ENCODE assay signal across 12 mouse cellular contexts in genomic region chr17:85256930-85257329, GRCm38 (mm10).
DNase-seq lines count a peak whose midpoint lies in the region; ATAC-seq lines count a peak whose summit lies in the region.
"Had no signal": no experiment of that assay in that cellular context is flagged by ENCODE, and none has a peak within 500 bp of the region (broad histone marks: within the 10 kb centered on the region; RNA-seq: fewer than 3 reads in every experiment).

No protein-coding gene starts in this region.

- H3K4me3 ChIP-seq in heart, embryonic 10.5 days, result no peak overlapping the region
- peak overlapping the region; percentile 13; the same call in 1 of the 2 replicates for H3K4me3 ChIP-seq in forebrain, embryonic 12.5 days (replicated peaks)
- H3K4me3 ChIP-seq in limb, embryonic 11.5 days (ENCODE audit: low read depth, low read length), result no peak overlapping the region
- H3K4me3 ChIP-seq in neural tube, embryonic 12.5 days, result no peak overlapping the region
- H3K4me3 ChIP-seq: stomach, embryonic 15.5 days had no signal

- peak overlapping the region; percentile 45 for H3K4me2 ChIP-seq in forebrain, embryonic 12.5 days
- 0 out of 2 replicates have a peak overlapping the region, but pooled peaks have one; percentile 1 for H3K4me2 ChIP-seq in limb, embryonic 11.5 days (ENCODE audit: low read depth, severe bottlenecking)
- peak overlapping the region; percentile 29 for H3K4me2 ChIP-seq in neural tube, embryonic 12.5 days (replicated peaks)
- H3K4me2 ChIP-seq: stomach, embryonic 15.5 days had no signal

- no peaks in the 10 kb centered on the region for H3K27me3 ChIP-seq in heart, embryonic 10.5 days (ENCODE audit: insufficient read depth, poor library complexity, severe bottlenecking)
- H3K27me3 ChIP-seq in forebrain, embryonic 12.5 days, result no peaks in the 10 kb centered on the region; the same call in none of the 2 replicates
- no peaks in the 10 kb centered on the region for H3K27me3 ChIP-seq in limb, embryonic 11.5 days (ENCODE audit: control insufficient read depth, insufficient read depth, low read length)
- H3K27me3 ChIP-seq in neural tube, embryonic 12.5 days (replicated peaks), result no peaks in the 10 kb centered on the region
- H3K27me3 ChIP-seq: stomach, embryonic 15.5 days had no signal

- ATAC-seq in forebrain, embryonic 12.5 days (ENCODE audit: low FRiP score), result no peak
- ATAC-seq in limb, embryonic 11.5 days (ENCODE audit: insufficient number of reproducible peaks, low FRiP score, low TSS enrichment, low read depth), result no peak
- peak; percentile 19; the same call in 1 of the 2 replicates for ATAC-seq in neural tube, embryonic 12.5 days (ENCODE audit: low FRiP score, low read depth)

- 19% methylated on average over 9 of the region's 9 CpGs for WGBS in heart, embryonic 10.5 days
- WGBS in forebrain, embryonic 12.5 days, result under 1% methylated on average over 9 of the region's 9 CpGs
- 19% methylated on average over 9 of the region's 9 CpGs for WGBS in limb, embryonic 11.5 days
- WGBS in neural tube, embryonic 12.5 days, result 4% methylated on average over 9 of the region's 9 CpGs

- H3K9me3 ChIP-seq in heart, embryonic 10.5 days, result no peaks in the 10 kb centered on the region
- H3K9me3 ChIP-seq in forebrain, embryonic 12.5 days, result no peaks in the 10 kb centered on the region
- H3K9me3 ChIP-seq in limb, embryonic 11.5 days (ENCODE audit: control insufficient read depth, low read length), result no peaks in the 10 kb centered on the region
- H3K9me3 ChIP-seq in neural tube, embryonic 12.5 days, result no peaks in the 10 kb centered on the region
- H3K9me3 ChIP-seq: stomach, embryonic 15.5 days had no signal

- no peaks in the 10 kb centered on the region for H3K36me3 ChIP-seq in heart, embryonic 10.5 days
- H3K36me3 ChIP-seq in forebrain, embryonic 12.5 days (replicated peaks), result no peaks in the 10 kb centered on the region
- H3K36me3 ChIP-seq in limb, embryonic 11.5 days (ENCODE audit: control insufficient read depth, insufficient read depth, low read length), result no peaks in the 10 kb centered on the region
- H3K36me3 ChIP-seq in neural tube, embryonic 12.5 days, result no peaks in the 10 kb centered on the region
- H3K36me3 ChIP-seq: stomach, embryonic 15.5 days had no signal

- peak; percentile 45 for DNase-seq in heart, embryonic 10.5 days (ENCODE audit: low spot score)
- DNase-seq in heart, postnatal 4 days, result no peak
- DNase-seq in limb, embryonic 11.5 days (ENCODE audit: low spot score), result peak; percentile 28
- no peak for DNase-seq in c-Kit-positive CD71-positive TER-119-positive erythroid progenitor cells, embryonic 14.5 days (ENCODE audit: low spot score)
- no peak for DNase-seq in gastrocnemius, postnatal 4 days (ENCODE audit: low spot score in 2 of 2)
- no peak for DNase-seq in kidney, postnatal 14 days
- DNase-seq: cerebellum, adult 11 months; layer of hippocampus, postnatal 36 days; lung, postnatal 4 days had no signal

- H3K4me1 ChIP-seq in heart, embryonic 10.5 days, result peaks cover 10% of the 10 kb centered on the region; the same call in 1 of the 2 replicates
- peaks cover 13% of the 10 kb centered on the region for H3K4me1 ChIP-seq in forebrain, embryonic 12.5 days
- no peaks in the 10 kb centered on the region for H3K4me1 ChIP-seq in limb, embryonic 11.5 days (ENCODE audit: control insufficient read depth, insufficient read depth, low read length)
- peaks cover 6% of the 10 kb centered on the region for H3K4me1 ChIP-seq in neural tube, embryonic 12.5 days
- H3K4me1 ChIP-seq: stomach, embryonic 15.5 days had no signal

- H3K9ac ChIP-seq in forebrain, embryonic 12.5 days, result no peak overlapping the region
- H3K9ac ChIP-seq in limb, embryonic 11.5 days (ENCODE audit: low read length), result no peak overlapping the region
- no peak overlapping the region for H3K9ac ChIP-seq in neural tube, embryonic 12.5 days
- H3K9ac ChIP-seq: stomach, embryonic 15.5 days had no signal

- no peak overlapping the region for H3K27ac ChIP-seq in heart, embryonic 10.5 days
- 0 out of 2 replicates have a peak overlapping the region, but pooled peaks have one; percentile 9 for H3K27ac ChIP-seq in forebrain, embryonic 12.5 days
- no peak overlapping the region for H3K27ac ChIP-seq in limb, embryonic 11.5 days (replicated peaks; ENCODE audit: low read depth, low read length)
- no peak overlapping the region for H3K27ac ChIP-seq in neural tube, embryonic 12.5 days
- H3K27ac ChIP-seq: stomach, embryonic 15.5 days had no signal

Comparison
In these comparisons a context has a peak if more than half of its experiments do, and no peak if none do; other contexts are left out.
1. DNase-seq: peak in heart, embryonic 10.5 days (single experiment) and limb, embryonic 11.5 days (single experiment); none in heart, postnatal 4 days (single experiment), c-Kit-positive CD71-positive TER-119-positive erythroid progenitor cells, embryonic 14.5 days (single experiment), gastrocnemius, postnatal 4 days (0 of 2) and kidney, postnatal 14 days (single experiment).
2. Peak in every context shown above with its lines, with median percentiles within 50 percentile points of each other: H3K4me2 ChIP-seq.